Mouse (Mus musculus): ENCODE results near the gene Olfr160. TPM values are rescaled to one million over a fixed set of nuclear protein-coding genes. Genes with fewer than 3 reads are reported as not detected.

Olfr160 gene
- polyA plus RNA-seq, 1 experiment from 2014 or later, result not detected

GRCm38 (mm10) chr9:37681123-37681522 is 34.9 kb downstream of the Olfr160 start:
- H3K4me3 ChIP-seq (replicated peaks), result no peak overlapping the region
- WGBS (ENCODE audit: insufficient replicate concordance), result 82% methylated on average over 1 of the region's 1 CpGs
- H3K4me1 ChIP-seq (replicated peaks), result no peaks in the 10 kb centered on the region
- ATAC-seq (ENCODE audit: low read depth), result no peak
- H3K9me3 ChIP-seq (replicated peaks), result no peaks in the 10 kb centered on the region
- H3K9ac ChIP-seq, result no peak overlapping the region
- no peak for DNase-seq
- H3K27ac ChIP-seq, result no peak overlapping the region
- no peak overlapping the region for H3K4me2 ChIP-seq
- no peaks in the 10 kb centered on the region for H3K36me3 ChIP-seq
- H3K27me3 ChIP-seq, result no peaks in the 10 kb centered on the region

DNA sequence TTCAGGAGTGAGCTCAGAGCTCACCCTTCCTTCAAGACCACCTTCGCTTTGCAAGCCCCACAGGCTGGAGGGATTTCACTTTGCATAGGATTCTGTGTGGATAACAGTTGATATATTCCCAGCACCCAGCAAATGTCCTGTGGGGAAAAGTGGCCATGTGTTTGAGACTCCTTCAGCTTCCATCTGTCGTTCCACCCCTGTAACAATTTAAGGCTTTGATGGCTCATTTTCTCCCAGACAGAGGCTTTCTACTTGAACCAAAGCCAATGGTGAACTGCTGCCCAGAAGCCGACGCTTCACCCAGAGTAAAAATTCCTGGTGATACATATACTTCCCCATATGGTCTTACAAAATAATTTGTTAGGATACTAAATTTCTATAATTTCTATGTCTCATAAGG is 40.8 kb downstream of the Olfr160 start:
- no peaks in the 10 kb centered on the region for H3K27me3 ChIP-seq
- WGBS (ENCODE audit: insufficient replicate concordance), result 61% methylated on average over 4 of the region's 4 CpGs
- no peak for ATAC-seq (ENCODE audit: low read depth)
- DNase-seq, result no peak
- H3K27ac ChIP-seq, result no peak overlapping the region
- H3K9ac ChIP-seq, result no peak overlapping the region
- no peaks in the 10 kb centered on the region for H3K9me3 ChIP-seq (replicated peaks)
- H3K4me3 ChIP-seq (replicated peaks), result no peak overlapping the region
- no peaks in the 10 kb centered on the region for H3K4me1 ChIP-seq (replicated peaks)
- H3K36me3 ChIP-seq, result no peaks in the 10 kb centered on the region
- no peak overlapping the region for H3K4me2 ChIP-seq

DNA sequence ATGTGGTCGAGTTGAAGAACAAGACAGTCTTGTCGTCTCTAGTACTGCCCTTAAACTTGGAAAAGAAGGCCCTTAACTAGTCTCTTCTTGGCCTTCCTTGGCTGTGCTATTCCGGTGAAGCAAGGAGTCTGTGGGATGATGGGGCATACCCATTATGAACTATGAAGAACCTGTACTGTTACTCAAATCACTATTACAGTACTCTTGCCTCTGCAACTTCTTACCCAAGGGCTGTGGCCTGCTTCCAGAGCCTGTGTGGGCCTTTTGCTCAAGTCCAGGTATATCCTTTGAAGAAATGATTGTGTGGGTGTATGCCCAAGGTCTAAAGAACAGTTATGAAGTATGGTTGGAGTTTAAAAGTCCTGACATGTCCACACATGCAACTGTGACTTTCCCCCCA is 45.8 kb downstream of the Olfr160 start:
- H3K4me1 ChIP-seq (replicated peaks), result no peaks in the 10 kb centered on the region
- H3K36me3 ChIP-seq, result no peaks in the 10 kb centered on the region
- no peak overlapping the region for H3K27ac ChIP-seq
- H3K4me2 ChIP-seq, result no peak overlapping the region
- H3K9ac ChIP-seq, result no peak overlapping the region
- 56% methylated on average over 3 of the region's 3 CpGs for WGBS (ENCODE audit: insufficient replicate concordance)
- DNase-seq, result no peak
- no peaks in the 10 kb centered on the region for H3K27me3 ChIP-seq
- no peaks in the 10 kb centered on the region for H3K9me3 ChIP-seq (replicated peaks)
- ATAC-seq (ENCODE audit: low read depth), result no peak
- H3K4me3 ChIP-seq (replicated peaks), result no peak overlapping the region

GRCm38 (mm10) chr9:37669678-37670077 is 46.4 kb downstream of the Olfr160 start:
- WGBS (ENCODE audit: insufficient replicate concordance), result 64% methylated on average over 4 of the region's 4 CpGs
- Histone ChIP-seq H3K4me2 (no peak overlapping the region), H3K9me3 (replicated peaks) (no peaks in the 10 kb centered on the region), H3K36me3 (no peaks in the 10 kb centered on the region), H3K9ac (no peak overlapping the region), H3K27me3 (no peaks in the 10 kb centered on the region), H3K4me1 (replicated peaks) (no peaks in the 10 kb centered on the region), H3K4me3 (replicated peaks) (no peak overlapping the region), H3K27ac (no peak overlapping the region)
- DNase-seq, result no peak
- ATAC-seq (ENCODE audit: low read depth), result no peak

- no peak within 1 kb of the TSS for H3K4me2 ChIP-seq
- DNase-seq (no peak), ATAC-seq (ENCODE audit: low read depth) (no peak)
- H3K4me1 ChIP-seq (replicated peaks), result no peaks in the 10 kb centered on the region
- no peaks in the 10 kb centered on the region for H3K36me3 ChIP-seq
- H3K27ac ChIP-seq, result no peak within 1 kb of the TSS
- no peaks in the 10 kb centered on the region for H3K9me3 ChIP-seq (replicated peaks)
- no peaks in the 10 kb centered on the region for H3K27me3 ChIP-seq
- H3K4me3 ChIP-seq (replicated peaks), result no peak within 1 kb of the TSS
- WGBS (ENCODE audit: insufficient replicate concordance), result 60% methylated on average over 6 of the region's 6 CpGs
- H3K9ac ChIP-seq, result no peak within 1 kb of the TSS
These were observed 46.9 kb downstream of the Olfr160 start, which contains the start of gene Panx3 for GRCm38 (mm10) chr9:37669115-37669514. Gene Panx3, minus strand, starts transcription at chr9:37669235.

DNA sequence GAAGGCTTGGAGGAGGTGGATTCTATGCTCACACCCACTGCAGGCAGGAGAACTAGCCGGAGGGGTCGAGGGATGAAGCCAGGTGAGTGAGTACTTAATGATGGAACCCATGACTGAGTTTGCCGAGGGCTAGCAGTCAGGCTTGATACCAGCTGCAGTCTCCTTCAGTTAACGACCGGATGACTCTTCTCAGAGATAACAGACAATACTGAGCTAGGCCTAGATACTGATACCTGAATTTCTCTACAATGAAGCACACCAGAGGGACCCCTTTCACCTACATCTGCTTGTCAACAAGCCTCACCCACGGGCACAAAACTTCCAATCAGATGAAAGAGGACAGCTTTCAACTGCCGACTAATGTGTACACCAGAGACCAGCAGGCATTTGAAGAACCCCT is 50.0 kb downstream of the Olfr160 start:
- Histone ChIP-seq H3K4me3 (replicated peaks) (no peak overlapping the region), H3K4me1 (replicated peaks) (no peaks in the 10 kb centered on the region), H3K27me3 (no peaks in the 10 kb centered on the region), H3K27ac (no peak overlapping the region), H3K9ac (no peak overlapping the region), H3K36me3 (no peaks in the 10 kb centered on the region), H3K9me3 (replicated peaks) (no peaks in the 10 kb centered on the region), H3K4me2 (no peak overlapping the region)
- 39% methylated on average over 7 of the region's 7 CpGs for WGBS (ENCODE audit: insufficient replicate concordance)
- ATAC-seq (ENCODE audit: low read depth) (no peak), DNase-seq (no peak)

GRCm38 (mm10) chr9:37664604-37665003 is 51.4 kb downstream of the Olfr160 start:
- 44% methylated on average over 2 of the region's 2 CpGs for WGBS (ENCODE audit: insufficient replicate concordance)
- Histone ChIP-seq H3K4me1 (replicated peaks) (no peaks in the 10 kb centered on the region), H3K9ac (no peak overlapping the region), H3K4me3 (replicated peaks) (no peak overlapping the region), H3K9me3 (replicated peaks) (no peaks in the 10 kb centered on the region), H3K27ac (no peak overlapping the region), H3K36me3 (no peaks in the 10 kb centered on the region), H3K4me2 (no peak overlapping the region), H3K27me3 (no peaks in the 10 kb centered on the region)
- DNase-seq (no peak), ATAC-seq (ENCODE audit: low read depth) (no peak)

- no peak for DNase-seq
- 56% methylated on average over 1 of the region's 1 CpGs for WGBS (ENCODE audit: insufficient replicate concordance)
These were observed 52.8 kb downstream of the Olfr160 start for GRCm38 (mm10) chr9:37663210-37663609.

DNA sequence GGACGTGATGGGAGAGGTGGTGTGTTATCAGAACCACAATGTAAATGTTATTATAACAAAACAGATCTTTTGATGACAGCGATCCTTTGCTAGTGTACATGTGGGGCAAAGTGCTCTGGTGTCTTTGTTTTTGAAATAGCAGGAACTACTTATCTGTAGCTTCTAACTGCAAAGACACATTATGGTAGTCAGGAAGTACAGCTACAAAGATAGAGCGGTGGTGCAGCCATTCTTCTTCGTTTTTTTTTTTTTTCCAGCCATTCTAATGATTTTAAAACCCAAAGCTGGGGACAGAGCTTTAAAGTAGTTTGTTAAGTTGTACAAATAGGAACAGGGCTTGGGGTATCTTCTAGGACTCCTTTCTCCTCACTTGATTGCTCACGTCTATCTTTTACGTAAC is 56.6 kb downstream of the Olfr160 start:
- Histone ChIP-seq H3K9ac (no peak overlapping the region), H3K4me2 (no peak overlapping the region), H3K36me3 (peaks cover 1% of the 10 kb centered on the region; the same call in 1 of the 2 replicates), H3K4me1 (replicated peaks) (peaks cover 14% of the 10 kb centered on the region), H3K27ac (no peak overlapping the region), H3K9me3 (replicated peaks) (no peaks in the 10 kb centered on the region), H3K4me3 (replicated peaks) (no peak overlapping the region), H3K27me3 (no peaks in the 10 kb centered on the region)
- no peak for DNase-seq
- ATAC-seq (ENCODE audit: low read depth), result no peak
- 61% methylated on average over 6 of the region's 6 CpGs for WGBS (ENCODE audit: insufficient replicate concordance)

More at GRCm38 (mm10) chr9:37663210-37663609, 52.8 kb downstream of the Olfr160 start:
- Histone ChIP-seq H3K27me3 (no peaks in the 10 kb centered on the region), H3K36me3 (no peaks in the 10 kb centered on the region), H3K9ac (no peak overlapping the region), H3K9me3 (replicated peaks) (no peaks in the 10 kb centered on the region), H3K4me3 (replicated peaks) (no peak overlapping the region), H3K4me2 (no peak overlapping the region), H3K4me1 (replicated peaks) (no peaks in the 10 kb centered on the region), H3K27ac (no peak overlapping the region)
- ATAC-seq (ENCODE audit: low read depth), result no peak

Other genes starting within 250 kb of the Olfr160 start
- gene Msantd2, start 226.9 kb downstream of the Olfr160 start, polyA plus RNA-seq (2015; fragmentation: Nextera tagmentation; extraction: Ambion mirVana), result 5.4 and 6.6 TPM in 2 replicates
- 15.6 and 17.2 TPM in 2 replicates for gene Esam, start 188.2 kb downstream of the Olfr160 start, polyA plus RNA-seq (2015; fragmentation: Nextera tagmentation; extraction: Ambion mirVana)
- 0.15 and 0.60 TPM in 2 replicates for gene Vsig2, start 177.0 kb downstream of the Olfr160 start, polyA plus RNA-seq (2015; fragmentation: Nextera tagmentation; extraction: Ambion mirVana)
- gene Nrgn, start 163.3 kb downstream of the Olfr160 start, polyA plus RNA-seq (2015; fragmentation: Nextera tagmentation; extraction: Ambion mirVana), result 8.8 and 10.4 TPM in 2 replicates
- 4.3 and 5.5 TPM in 2 replicates for gene Siae, start 160.6 kb downstream of the Olfr160 start, polyA plus RNA-seq (2015; fragmentation: Nextera tagmentation; extraction: Ambion mirVana)
- 2.4 and 2.8 TPM in 2 replicates for gene Spa17, start 102.5 kb downstream of the Olfr160 start, polyA plus RNA-seq (2015; fragmentation: Nextera tagmentation; extraction: Ambion mirVana)
- 65.9 and 72.0 TPM in 2 replicates for gene Tbrg1, start 58.9 kb downstream of the Olfr160 start, polyA plus RNA-seq (2015; fragmentation: Nextera tagmentation; extraction: Ambion mirVana)
- not detected in 2 replicates for gene Panx3, start 47.0 kb downstream of the Olfr160 start, polyA plus RNA-seq (2015; fragmentation: Nextera tagmentation; extraction: Ambion mirVana)
- not detected in 2 replicates for gene Olfr874, start 28.9 kb upstream of the Olfr160 start, polyA plus RNA-seq (2015; fragmentation: Nextera tagmentation; extraction: Ambion mirVana)
- not detected in 2 replicates for gene Olfr875, start 55.6 kb upstream of the Olfr160 start, polyA plus RNA-seq (2015; fragmentation: Nextera tagmentation; extraction: Ambion mirVana)
- not detected in 2 replicates for gene Olfr876, start 86.8 kb upstream of the Olfr160 start, polyA plus RNA-seq (2015; fragmentation: Nextera tagmentation; extraction: Ambion mirVana)
- gene Olfr877, start 138.0 kb upstream of the Olfr160 start, polyA plus RNA-seq (2015; fragmentation: Nextera tagmentation; extraction: Ambion mirVana), result not detected in 2 replicates
- not detected in 2 replicates for gene Olfr145, start 180.5 kb upstream of the Olfr160 start, polyA plus RNA-seq (2015; fragmentation: Nextera tagmentation; extraction: Ambion mirVana)
- not detected in 2 replicates for gene Olfr878, start 201.6 kb upstream of the Olfr160 start, polyA plus RNA-seq (2015; fragmentation: Nextera tagmentation; extraction: Ambion mirVana)